Mouse (Mus musculus): ENCODE results near the gene Magi2.

GRCm38 (mm10) chr5:20634822-20635221 lies 1408.0 kb downstream of the Magi2 start:
- TF ChIP-seq TCF12 (IDR thresholded peaks at IDR 0.05; ENCODE audit: insufficient read depth, poor library complexity, severe bottlenecking): no peak
- no peak for TF ChIP-seq MAX (IDR thresholded peaks at IDR 0.05; ENCODE audit: low read depth)
- no peak for TF ChIP-seq USF1 (IDR thresholded peaks at IDR 0.05; ENCODE audit: low read depth)

Measured in myocyte (in vitro differentiated cells).